Mouse (Mus musculus) lung, embryonic 16.5 days (tissue): ENCODE measurements around the gene Cth. TPM values are rescaled to one million over a fixed set of nuclear protein-coding genes. Genes with fewer than 3 reads are reported as not detected.

Source experiments
- ATAC-seq: fragments of 200-750 bp; cut with Nextera tagmentation; 2 replicates; pipeline ENCODE4 v1.8.0; 2017; ENCODE audit warnings: low read depth, mild to moderate bottlenecking, moderate library complexity
- H3K27ac ChIP-seq: fragments of 300-500 bp; sonication (generic); 2 replicates; pipeline ENCODE4 v1.5.1; 2014; ENCODE audit warnings: mild to moderate bottlenecking, control low read depth, low read length
- H3K27me3 ChIP-seq: fragments of 300-500 bp; sonication (generic); 2 replicates; pipeline ENCODE4 v1.6.1; 2014; ENCODE audit warnings: low read depth, low read length, mixed read lengths; ENCODE audit not compliant: control insufficient read depth, insufficient read depth
- H3K36me3 ChIP-seq: fragments of 300-500 bp; sonication (generic); 2 replicates; pipeline ENCODE4 v1.6.1; 2014; ENCODE audit warnings: low read length; ENCODE audit not compliant: control insufficient read depth, insufficient read depth
- H3K4me1 ChIP-seq: fragments of 300-500 bp; sonication (generic); replicated peaks from 2 replicates; pipeline ENCODE4 v1.6.1; 2014; ENCODE audit warnings: low read length, mixed read lengths; ENCODE audit not compliant: control insufficient read depth, insufficient read depth
- H3K4me2 ChIP-seq: fragments of 300-500 bp; sonication (generic); 2 replicates; pipeline ENCODE4 v1.6.1; 2014; ENCODE audit warnings: low read depth, low read length, control low read depth
- H3K4me3 ChIP-seq: fragments of 300-500 bp; sonication (generic); 2 replicates; pipeline ENCODE4 v1.5.1; 2014; ENCODE audit warnings: mild to moderate bottlenecking, low read length, control low read depth
- H3K9ac ChIP-seq: fragments of 300-500 bp; sonication (generic); 2 replicates; pipeline ENCODE4 v1.6.1; 2014; ENCODE audit warnings: low read length, control low read depth
- H3K9me3 ChIP-seq: fragments of 300-500 bp; sonication (generic); 2 replicates; pipeline ENCODE4 v1.6.1; 2016; ENCODE audit warnings: low read length; ENCODE audit not compliant: control insufficient read depth
- WGBS: fragments of 180-500 bp; shearing (Covaris S2); extraction: QIAGEN DNeasy Blood & Tissue Kit; methylation state at CpG from one replicate; pipeline ENCODE4 v1.1.7; 2014; 5-methylcytosine and 5-hydroxymethylcytosine counted together
- polyA plus RNA-seq: library from polyadenylated mRNA; unstranded; fragments of >200 nt; fragmentation: Nextera tagmentation; extraction: Ambion mirVana; gene quantifications from 2 replicates; pipeline ENCODE4 v1.2.1, GENCODE M21; 2015

The Cth gene
- polyA plus RNA-seq, 1 experiment from 2014 or later = 10.1 TPM

DNA sequence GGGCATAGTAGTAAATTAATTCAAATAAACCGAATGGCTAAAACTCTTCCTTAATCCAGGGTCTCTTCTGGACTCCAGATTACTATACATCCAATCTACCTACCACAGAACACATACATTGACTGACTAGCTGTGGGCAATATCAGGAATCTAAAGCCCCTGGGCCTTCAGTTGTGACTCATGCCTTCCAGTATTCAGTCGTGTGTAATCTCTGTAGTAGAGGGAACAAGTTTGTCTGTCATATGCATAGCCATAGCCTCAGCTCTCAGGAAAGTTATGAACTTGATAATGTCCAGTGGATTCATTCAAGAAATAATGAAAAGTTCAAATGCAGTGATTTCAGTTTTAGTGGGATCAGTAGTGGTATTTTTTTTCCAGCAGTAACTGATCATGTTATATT, 59.0 kb downstream of the Cth start:
- Histone ChIP-seq H3K36me3 (no peaks in the 10 kb centered on the region), H3K9me3 (no peaks in the 10 kb centered on the region), H3K27me3 (no peaks in the 10 kb centered on the region), H3K9ac (no peak overlapping the region), H3K27ac (no peak overlapping the region), H3K4me3 (no peak overlapping the region), H3K4me2 (no peak overlapping the region), H3K4me1 (peaks cover 3% of the 10 kb centered on the region; the same call in 1 of the 2 replicates)
- WGBS = 86% methylated on average over 2 of the region's 2 CpGs
- no peak for ATAC-seq

DNA sequence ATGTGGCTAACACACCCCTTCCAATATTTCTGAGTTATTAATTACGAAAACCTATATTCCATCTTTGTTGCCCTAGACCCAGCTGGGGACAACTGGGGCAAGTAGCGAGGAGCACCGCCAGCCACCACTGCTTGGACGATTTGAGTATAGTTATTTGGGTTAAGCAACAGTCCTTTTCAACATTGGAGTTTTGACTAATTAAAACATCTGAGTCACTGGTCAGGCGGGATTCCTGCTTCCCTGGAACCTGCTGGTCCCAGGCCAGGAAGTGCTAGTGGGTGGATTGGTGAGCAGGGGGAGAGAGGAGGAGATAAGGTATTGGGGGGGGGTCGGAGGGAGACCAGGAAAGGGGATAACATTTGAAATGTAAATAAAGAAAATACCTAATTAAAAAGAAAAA, 59.4 kb downstream of the Cth start:
- peaks cover 3% of the 10 kb centered on the region; the same call in 1 of the 2 replicates for H3K4me1 ChIP-seq
- no peaks in the 10 kb centered on the region for H3K9me3 ChIP-seq
- 67% methylated on average over 6 of the region's 6 CpGs for WGBS

DNA sequence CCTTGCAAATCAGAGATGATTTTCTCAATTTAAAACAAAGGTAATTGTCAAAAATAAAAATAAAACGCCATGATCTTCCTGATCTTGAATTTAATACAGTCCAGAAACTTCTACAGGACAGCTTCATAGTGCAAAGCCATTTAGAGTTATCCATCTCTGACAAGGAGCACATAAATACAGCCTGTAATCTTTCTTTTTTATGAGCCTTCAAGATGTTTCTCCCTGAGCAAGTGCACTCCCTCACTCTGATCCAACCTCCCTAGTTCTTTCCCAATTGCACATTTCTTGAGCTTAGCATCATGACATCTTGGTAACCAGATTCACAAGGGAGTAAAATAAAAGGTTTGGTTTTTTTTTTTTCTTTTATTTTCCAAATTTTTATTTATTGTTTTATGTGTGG, 72.1 kb downstream of the Cth start:
- no peak overlapping the region for H3K9ac ChIP-seq
- H3K36me3 ChIP-seq = no peaks in the 10 kb centered on the region
- WGBS = 33% methylated on average over 1 of the region's 1 CpGs
- H3K27ac ChIP-seq = no peak overlapping the region
- ATAC-seq = no peak
- no peak overlapping the region for H3K4me2 ChIP-seq
- no peaks in the 10 kb centered on the region for H3K4me1 ChIP-seq
- no peaks in the 10 kb centered on the region for H3K27me3 ChIP-seq
- no peak overlapping the region for H3K4me3 ChIP-seq
- no peaks in the 10 kb centered on the region for H3K9me3 ChIP-seq

More for the DNA sequence above, 59.4 kb downstream of the Cth start:
- Histone ChIP-seq H3K27me3 (no peaks in the 10 kb centered on the region), H3K36me3 (no peaks in the 10 kb centered on the region), H3K9ac (no peak overlapping the region), H3K27ac (no peak overlapping the region), H3K4me3 (no peak overlapping the region), H3K4me2 (no peak overlapping the region)
- ATAC-seq = no peak

DNA sequence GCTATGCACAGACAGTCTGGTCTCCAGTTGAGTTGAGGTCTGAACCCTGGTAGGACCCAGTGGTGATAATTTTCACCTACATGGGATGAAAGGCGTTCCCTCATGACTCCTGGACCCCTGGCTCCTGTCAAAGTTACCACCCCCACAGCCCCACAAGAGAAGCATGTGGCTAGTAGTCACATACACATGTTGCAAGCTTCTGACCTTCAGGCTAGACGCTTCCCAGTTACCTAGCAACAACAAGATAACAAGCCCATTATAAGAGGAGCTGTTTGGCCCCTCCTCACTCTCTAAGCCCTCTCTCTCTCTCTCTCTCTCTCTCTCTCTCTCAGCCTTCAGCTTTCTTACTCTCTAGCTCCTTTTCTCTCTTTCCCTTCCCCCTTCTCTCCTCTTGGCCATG, 76.4 kb downstream of the Cth start:
- no peak for ATAC-seq

DNA sequence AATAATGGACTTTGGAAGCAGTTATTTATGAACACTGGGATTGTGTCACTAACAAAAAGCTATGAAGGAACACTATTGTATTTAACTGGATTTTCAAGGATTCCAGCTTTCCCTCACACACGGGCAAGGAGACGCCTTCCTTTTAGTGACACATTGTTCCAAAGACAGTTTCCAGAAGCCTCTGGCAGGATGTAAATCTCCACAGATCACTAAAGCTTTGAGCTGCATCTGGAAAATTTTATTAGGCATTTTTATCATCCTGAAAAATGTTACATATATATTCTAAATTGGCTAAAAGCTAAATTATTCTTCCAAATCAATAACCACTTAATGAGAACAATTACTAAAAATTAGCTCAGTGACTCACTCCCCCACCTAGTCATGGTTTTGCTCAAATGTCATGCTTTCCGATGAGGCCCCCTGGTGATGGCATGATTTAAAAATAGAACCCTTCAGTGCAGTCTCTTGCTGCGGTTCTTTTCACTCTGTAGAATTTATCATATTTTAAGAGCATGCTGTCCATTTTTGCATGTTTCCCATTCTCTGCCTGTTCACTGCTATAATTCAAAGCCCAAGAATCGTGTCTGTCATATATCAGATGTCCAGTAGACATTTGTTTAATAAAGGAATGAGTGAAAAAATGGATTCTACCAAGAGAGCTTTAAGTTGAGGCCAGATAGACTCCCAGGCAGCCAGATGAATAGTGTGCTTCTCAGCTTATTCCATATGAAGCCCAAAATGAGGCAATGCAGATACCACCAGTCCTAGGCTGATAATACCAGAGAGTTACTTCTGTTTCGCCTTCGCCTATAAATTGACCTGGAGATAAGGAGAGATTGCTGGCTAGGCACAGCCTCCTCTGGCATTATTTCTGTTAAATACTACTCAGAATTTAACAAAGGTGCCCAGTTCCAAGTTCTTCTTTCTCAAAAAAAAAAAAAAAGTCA, 77.3 kb downstream of the Cth start:
- Histone ChIP-seq H3K27me3 (no peaks in the 10 kb centered on the region), H3K27ac (no peak overlapping the region), H3K4me2 (no peak overlapping the region), H3K36me3 (no peaks in the 10 kb centered on the region), H3K9me3 (no peaks in the 10 kb centered on the region), H3K9ac (no peak overlapping the region), H3K4me1 (no peaks in the 10 kb centered on the region), H3K4me3 (no peak overlapping the region)
- 56% methylated on average over 7 of the region's 7 CpGs for WGBS
- ATAC-seq = no peak

More for the DNA sequence above, 76.4 kb downstream of the Cth start:
- H3K9ac ChIP-seq = no peak overlapping the region
- no peak overlapping the region for H3K4me3 ChIP-seq
- no peaks in the 10 kb centered on the region for H3K4me1 ChIP-seq
- H3K9me3 ChIP-seq = no peaks in the 10 kb centered on the region
- no peak overlapping the region for H3K4me2 ChIP-seq
- H3K27me3 ChIP-seq = no peaks in the 10 kb centered on the region
- H3K36me3 ChIP-seq = no peaks in the 10 kb centered on the region
- WGBS = 30% methylated on average over 2 of the region's 2 CpGs
- no peak overlapping the region for H3K27ac ChIP-seq

Other genes with a start within 250 kb of the Cth start
- 17.6 and 18.4 TPM in 2 replicates for gene Ankrd13c, start 22.2 kb upstream of the Cth start, polyA plus RNA-seq
- 220 and 245 TPM in 2 replicates for gene Srsf11, start 111.6 kb upstream of the Cth start, polyA plus RNA-seq
- 47.6 and 52.2 TPM in 2 replicates for gene Lrrc40, start 111.6 kb upstream of the Cth start, polyA plus RNA-seq